Mouse (Mus musculus) E14TG2a.4 (cell line): ENCODE data around the gene Prr29.

Experiments used
- CTCF ChIP-seq: conservative IDR thresholded peaks from 2 replicates; pipeline ENCODE4 v1.5.1; 2014; ENCODE audit warnings: low read length
- NANOG ChIP-seq: IDR thresholded peaks from 2 replicates; pipeline ENCODE4 v1.6.1; 2014; ENCODE audit warnings: borderline replicate concordance, low read length, mixed read lengths
- POU5F1 ChIP-seq: IDR thresholded peaks from 2 replicates; pipeline ENCODE4 v1.6.1; 2014; ENCODE audit warnings: low read length, borderline replicate concordance

- TF ChIP-seq CTCF (no peak), POU5F1 (no peak), NANOG (no peak)
These were observed 14.0 kb upstream of the Prr29 start for GRCm38 (mm10) chr11:106351253-106351652.
